Mouse (Mus musculus): ENCODE results near the gene Apol7b.
"Not testable (repeated sequence)": the region's sequence is repeated elsewhere in the genome, so short reads cannot be mapped to it uniquely, and the experiment has no call there.

DNA sequence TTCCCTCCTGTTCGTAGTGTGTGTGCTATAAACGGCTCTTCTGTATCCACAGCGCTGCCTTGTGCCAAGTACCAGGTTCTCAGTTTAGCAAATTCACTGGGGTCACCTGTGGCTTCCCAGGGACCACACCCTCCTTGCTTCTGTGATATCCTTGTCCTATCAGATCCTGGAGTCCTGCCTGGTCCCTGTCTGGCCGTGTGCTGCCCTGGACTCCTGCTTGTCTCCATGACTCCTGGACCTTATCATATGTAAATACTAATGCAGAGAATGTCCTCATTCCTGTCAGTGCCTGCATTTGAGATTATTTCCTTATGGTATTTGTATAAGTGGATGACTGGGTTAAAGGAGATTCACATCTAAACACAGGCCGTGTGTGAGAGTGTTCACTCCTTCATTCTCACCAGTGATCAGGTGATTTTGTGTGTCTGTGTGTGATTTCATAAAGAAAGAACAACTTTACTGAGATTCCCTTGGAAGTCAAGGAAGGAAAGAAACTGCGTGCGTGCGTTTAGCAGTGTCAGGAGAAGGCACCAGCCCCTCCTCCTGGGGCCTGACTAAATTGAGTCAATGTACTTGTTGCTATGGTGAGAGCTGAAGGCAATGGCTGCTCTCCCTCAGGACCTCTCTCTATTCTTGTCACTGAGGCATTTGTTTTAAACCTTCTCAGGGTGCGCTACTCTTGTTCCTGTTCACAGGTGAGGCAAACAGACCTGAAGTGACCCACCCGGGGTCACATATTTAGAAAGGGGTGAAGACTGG, 18.4 kb downstream of the Apol7b start:
- TF ChIP-seq CTCF (IDR thresholded peaks at IDR 0.05; ENCODE audit: borderline replicate concordance, insufficient read depth, low read depth, low read length); POLR2A (IDR thresholded peaks at IDR 0.05; ENCODE audit: borderline replicate concordance, insufficient read depth, low read length): not testable (repeated sequence)

All from cerebellum, adult 2 months (tissue).